Mouse (Mus musculus) embryo, embryonic 11 days (tissue): ENCODE results near the gene Prpf31.
A peak's percentile ranks its signal among the peaks of the same experiment; 100 is the strongest.

Experiments used
- DNase-seq: peaks from one replicate; pipeline ENCODE4 v3.0.0-alpha.2; 2015

The Prpf31 gene

DNA sequence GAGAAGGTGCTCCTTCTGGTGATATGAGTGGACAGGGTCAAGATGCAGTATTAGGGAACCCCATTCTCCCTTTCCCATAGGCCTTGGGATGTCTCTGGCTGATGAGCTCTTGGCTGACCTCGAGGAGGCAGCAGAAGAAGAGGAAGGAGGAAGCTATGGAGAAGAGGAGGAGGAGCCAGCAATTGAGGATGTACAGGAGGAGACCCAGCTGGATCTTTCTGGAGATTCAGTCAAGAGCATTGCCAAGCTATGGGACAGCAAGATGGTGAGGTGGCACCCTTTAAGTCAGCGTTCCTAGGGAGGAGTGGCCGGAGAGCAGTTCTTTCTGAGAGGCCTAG lies 662 bp downstream of the Prpf31 start:
- DNase-seq: no peak

DNA sequence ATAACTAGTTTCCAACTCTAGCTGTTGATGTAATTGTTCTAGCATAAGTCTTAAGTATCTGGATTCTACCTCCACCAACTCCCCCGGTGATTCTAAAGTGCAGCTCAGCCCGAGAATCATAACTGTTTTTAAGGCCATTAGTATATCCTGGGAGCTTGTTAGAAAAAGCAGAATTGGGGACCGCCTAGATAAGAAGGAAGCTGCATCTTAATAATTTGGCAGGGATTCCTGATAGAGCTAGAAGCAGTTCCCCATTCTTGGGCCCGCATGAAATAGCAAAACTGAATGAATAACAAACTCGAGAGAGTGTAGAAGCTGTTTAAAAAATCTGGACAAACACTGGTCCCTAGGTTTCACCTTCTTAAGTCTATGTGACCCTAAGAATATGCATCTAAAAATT lies 13.6 kb downstream of the Prpf31 start:
- DNase-seq: no peak

DNA sequence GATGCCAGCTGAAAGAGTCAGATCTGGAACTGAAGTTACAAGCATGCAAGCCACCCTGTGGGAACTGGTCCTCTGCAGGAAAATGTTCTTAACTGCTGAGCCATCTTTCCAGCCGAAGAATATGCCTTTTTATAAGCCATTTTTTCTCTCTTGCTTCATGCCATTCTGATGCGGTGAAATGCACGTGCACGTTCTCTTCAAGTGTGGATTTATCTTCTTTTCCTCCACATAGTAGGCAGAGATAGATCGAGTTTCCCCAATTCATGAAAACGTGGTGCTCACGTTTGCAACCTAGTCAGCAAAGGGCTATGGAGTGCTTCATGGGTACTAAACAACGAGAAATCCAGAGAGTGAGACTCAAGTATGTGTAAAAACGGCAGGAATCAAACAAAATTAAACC lies 14.1 kb downstream of the Prpf31 start:
- DNase-seq: no peak

DNA sequence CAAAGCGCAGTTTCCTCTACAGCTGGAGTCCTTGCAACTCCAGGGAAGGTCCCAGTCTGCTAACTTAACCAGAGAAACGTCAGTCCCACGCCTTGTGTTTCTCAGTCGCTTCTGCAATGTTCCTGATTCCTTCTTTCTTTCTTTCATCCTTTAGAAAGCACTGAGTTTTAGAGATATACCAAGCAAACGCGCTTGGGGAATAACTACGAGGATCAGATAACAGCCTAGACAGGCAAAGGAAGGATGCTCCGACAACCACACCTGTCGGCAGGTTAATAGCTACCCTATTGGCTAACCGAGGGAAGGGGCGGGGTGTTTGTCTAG lies 14.5 kb downstream of the Prpf31 start:
- DNase-seq: no peak

DNA sequence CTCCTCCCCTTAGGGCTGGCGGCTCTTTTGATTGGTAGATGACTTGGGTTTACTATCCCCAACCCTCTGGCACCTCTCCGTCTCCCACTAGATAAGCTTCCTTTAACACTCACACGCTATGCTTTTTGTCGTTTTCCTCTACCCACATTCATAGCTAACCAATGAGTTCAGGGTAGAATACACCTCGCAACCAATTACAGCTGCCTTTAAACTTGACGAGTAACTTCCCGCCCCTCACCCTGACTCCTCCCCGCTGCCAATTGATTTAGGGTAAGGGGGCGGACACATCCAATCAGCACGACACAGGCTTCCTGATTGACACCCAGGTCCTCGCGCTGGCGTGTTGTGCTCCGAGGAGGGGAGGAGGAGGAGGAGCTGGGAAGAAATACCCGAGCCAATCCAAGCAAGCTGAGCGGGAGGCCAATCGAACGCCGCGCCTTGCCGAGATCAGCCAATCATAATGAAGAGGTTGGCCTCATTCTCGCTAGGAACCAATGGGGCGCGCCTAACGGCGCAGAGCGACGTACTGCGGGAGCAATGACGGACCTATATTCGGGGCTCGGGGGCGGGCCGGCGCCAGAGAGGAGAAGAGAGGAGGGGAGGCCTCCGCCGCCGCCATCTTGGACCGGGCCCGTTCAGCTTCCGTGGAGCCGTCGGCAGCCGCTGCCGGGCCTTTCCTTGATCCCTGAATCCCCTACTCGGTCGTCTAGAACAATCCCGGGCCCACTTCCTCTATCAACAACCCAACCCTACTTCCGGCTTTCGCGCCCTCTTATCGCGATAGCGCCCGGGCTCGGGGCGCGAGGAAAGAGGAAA lies 15.1 kb downstream of the Prpf31 start, which contains the start of gene Cnot3:
Gene Cnot3, plus strand, starts transcription at position 597 of the 816 bp plus-strand sequence.
- peak; percentile 98 for DNase-seq

DNA sequence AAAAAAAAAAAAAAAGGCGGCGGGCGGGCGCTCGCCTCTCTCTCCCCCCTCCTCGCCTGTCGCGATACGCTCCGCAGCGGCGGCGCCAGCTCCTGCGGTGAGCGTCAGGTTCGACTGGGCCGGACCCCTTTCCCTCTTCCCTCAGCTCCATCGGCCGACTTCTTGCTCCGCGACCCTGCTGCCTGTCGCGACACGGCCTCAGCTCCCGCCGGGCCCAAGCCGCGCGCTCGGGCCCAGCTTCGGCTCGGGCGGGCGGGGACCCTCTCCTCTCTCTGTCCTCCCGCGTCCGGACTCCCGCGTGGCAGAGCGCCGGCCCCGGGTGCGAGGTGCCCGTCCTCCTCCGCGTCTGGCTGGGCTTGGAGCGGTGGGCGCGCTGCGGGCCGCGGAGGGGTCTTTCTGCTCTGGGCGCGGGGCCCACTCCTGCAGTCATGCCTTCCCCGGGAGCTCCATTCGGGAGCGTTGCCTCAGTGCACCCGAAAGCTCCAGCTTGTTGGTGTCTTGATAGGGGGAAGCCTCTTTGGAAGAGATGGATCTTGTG lies 15.8 kb downstream of the Prpf31 start:
- no peak for DNase-seq

DNA sequence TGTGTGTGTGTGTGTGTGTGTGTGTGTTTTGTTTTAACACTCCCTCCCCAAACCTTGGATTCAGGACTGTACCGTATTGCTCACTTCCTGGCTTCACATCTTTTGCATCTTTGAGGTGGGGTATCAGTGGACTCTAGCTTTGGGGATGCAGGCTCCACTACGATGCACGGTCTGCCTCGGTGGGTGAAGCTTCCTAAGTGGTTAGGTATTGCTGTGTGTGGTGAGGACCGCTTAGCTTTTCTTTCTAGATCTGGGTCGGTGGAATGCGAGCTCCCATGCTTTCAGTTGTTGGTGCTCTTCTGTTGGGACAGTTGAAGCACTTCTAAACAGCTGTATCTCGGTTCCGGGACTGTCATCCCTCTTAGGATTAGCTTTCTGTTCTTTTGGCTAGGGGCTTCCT lies 16.4 kb downstream of the Prpf31 start:
- DNase-seq: no peak

DNA sequence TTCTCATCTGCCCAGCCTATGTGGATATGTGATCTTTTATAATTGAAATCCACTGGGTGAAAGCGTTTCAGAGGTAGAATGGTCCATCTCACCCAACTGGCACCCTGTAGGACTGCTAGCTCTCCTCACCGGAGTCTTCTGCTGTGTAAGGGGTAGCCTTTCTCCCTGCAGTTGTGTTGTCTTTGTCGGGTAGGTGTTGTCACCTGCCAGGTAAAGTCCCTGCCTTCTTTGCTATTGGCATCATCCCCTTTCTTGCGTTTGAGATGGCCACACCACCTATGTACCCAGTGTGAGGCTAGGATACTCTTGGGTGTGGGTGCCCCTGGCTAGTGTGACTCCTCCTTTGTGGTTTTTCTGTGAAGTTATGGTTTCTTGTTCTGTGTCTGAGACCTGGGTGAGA lies 16.9 kb downstream of the Prpf31 start:
- no peak for DNase-seq

DNA sequence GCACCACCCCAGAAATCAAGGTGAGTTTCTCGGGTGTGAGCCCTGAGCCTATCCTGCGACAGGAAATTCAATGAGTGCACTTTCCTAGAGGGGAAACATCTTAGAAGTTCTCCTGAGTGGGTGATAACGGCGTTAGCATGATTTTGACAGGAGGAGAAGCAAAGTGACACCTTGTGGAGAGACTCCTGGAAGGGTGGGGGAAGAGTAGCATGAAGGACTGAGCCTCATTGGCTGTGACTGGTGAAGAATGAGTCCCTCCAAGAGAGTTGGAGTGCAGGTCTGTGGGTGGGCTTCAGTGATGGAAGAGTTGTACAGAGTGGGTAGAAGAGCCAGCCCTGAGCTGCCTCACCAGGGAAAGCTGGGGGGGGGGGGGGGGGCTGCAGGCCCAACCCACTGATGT lies 27.2 kb downstream of the Prpf31 start:
- no peak for DNase-seq

DNA sequence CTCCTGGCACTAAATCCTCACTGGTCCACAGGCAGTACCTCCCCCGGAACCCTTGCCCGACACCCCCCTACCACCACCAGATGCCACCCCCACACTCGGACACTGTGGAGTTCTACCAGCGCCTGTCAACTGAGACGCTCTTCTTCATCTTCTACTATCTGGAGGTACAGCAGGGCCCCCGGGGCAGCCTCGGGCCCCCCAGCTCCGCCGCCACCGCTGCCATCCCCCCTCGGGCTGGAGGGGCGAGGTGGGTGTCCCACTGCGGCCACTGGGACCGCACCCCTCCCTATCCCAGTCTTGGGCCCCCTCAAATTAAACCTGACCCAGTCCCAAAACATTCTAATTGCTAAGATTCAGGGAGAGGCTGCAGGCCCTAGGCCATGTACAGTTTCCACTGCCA lies 28.8 kb downstream of the Prpf31 start:
- DNase-seq: no peak

DNA sequence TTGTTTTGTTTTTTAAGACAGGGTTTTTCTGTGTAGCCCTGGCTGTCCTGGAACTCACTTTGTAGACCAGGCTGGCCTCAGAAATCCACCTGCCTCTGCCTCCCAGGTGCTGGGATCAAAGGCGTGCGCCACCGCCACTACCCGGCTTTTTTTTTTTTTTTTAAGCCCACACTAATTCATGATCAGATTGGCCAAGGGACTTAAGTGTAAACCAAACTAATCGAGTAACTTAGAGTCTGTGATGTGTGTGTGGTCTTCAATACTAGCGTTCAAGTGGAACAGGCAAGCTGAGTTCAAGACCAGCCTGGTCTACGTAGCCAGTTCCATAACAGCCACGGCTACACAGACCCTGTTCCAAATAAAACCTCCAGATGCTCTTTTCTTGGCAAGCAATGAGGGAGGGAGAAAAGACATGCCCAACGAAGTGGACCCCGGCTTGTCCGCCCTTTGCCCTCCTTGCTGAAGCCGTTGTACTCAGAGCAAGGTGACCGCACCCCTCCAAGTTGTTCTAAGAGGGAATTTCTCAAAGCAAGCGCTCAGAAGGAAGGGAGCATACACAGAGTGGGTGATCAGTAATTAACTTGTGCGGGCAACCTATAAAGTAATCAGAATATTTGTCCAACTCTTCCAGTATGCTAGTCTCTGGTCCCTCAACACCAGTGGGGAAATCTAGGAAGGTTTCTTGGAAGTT lies 34.9 kb downstream of the Prpf31 start:
- peak; percentile 37 for DNase-seq

DNA sequence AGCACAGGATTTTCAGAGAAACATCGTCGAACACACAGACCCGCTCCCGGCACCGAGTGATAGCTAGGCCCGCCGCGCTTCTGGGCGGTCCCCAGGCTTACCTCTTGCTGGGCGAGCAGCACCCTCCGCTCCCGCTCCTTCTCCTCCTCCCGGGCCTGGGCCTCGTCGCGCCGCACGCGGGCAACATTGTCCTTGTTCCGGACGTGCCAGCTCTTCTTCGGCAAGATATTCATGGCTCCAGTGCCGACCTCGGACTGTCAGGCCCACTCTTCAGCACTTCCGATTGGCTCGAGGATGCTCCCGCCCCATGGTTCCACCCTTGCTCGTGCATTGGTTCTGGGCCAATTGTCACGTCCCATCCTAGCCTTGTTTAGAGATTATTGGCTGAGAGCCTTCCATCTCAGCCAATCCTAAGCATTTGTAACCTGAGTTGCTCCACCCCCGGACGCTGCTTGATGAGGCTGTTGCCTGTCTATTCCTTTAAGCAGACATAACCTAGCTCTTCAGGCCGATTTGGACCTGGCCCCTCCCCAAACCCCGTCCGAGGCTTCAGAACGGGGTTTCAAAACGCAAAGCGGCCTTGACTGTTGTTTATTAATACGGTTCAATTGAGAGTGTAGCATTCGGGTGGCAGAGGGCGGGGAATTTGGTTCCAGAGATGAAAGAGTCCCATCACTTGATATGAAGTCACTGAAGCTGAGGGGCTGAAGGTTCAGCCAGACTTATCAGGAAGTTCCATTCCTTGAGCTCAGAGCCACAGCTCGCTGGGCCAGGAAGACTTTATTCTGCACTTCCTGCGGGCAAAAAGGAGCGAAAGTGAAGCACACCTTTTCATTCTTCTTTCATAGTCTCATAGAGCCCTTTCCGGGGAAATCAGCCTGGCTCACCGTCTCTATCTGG lies 35.7 kb downstream of the Prpf31 start, which contains the start of gene Leng1:
Gene Leng1, minus strand, starts transcription at position 626 of the 900 bp plus-strand sequence.
- peak; percentile 96 for DNase-seq

DNA sequence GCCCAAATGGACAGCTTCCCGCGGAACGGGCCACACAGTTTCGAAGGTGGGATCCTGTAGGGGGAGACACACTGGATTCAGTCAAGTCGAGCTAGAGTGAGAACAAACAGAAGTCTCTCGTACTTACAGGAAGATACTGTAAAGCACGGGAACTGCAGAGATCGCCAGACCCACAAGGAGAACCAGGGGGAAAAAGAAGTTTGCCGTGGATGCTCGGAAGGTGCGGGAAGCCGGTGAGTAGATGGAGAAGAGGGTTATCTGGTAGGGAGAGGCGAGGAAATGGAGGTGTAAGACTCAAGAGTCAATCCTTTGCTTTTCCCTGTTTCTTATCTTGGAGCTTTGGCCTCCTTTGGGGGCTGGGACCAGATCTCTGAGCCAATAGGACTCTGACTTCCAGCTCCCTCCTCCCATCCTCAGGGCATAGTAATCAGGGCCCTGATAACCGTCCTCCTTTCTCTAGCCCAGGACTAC lies 37.2 kb downstream of the Prpf31 start:
- DNase-seq: peak; percentile 24

DNA sequence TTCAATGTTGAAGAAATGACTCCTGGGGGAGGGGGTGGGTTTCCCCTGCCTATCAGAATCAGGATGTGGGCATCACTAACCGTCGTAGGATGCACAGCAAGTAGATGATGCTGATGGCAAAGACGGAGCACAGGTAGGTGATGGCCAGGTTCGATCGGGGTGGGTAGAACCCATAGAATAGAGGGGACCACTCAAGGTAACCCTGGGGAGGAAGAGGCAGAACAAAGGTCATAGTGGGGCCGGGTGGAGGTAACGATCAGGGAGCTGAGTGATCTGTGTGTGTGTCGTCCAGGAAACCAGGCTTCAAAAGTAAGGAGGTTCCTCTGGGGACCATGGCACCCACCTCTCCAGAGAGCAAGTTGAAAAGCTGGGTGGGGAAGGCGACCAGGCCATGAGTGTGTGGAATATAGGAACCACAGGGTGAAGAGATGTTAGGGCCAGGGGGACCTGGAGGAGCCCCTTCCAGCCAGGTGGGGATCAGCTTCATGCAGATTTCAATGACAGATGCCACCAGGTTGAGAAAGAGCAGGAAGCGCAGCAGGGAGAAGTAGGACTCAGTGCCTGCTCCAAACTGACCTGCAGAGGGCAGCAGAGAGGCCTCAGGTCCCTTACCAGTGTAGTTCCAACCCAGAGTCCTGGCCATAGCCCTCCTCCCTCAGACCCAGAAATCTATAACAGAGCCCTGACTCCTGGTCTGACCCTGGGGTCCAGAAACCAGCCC lies 44.9 kb downstream of the Prpf31 start:
- DNase-seq: peak; percentile 86

DNA sequence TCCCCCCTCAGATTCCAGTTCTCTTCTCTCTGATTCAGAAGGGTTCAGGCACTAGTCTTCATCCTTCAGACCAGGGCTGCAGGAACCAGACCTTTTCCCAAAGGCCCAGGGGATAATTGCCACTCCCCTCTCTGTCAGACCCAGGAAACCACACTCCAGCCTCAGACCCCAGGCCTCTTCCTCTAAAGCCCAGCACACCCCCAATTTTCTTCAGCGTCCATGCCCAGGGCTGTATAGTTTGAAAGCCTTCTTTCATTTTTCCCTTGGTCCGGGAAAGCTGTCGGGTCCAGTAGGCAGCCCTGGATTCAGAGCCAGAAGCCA lies 45.4 kb downstream of the Prpf31 start:
- no peak for DNase-seq

DNA sequence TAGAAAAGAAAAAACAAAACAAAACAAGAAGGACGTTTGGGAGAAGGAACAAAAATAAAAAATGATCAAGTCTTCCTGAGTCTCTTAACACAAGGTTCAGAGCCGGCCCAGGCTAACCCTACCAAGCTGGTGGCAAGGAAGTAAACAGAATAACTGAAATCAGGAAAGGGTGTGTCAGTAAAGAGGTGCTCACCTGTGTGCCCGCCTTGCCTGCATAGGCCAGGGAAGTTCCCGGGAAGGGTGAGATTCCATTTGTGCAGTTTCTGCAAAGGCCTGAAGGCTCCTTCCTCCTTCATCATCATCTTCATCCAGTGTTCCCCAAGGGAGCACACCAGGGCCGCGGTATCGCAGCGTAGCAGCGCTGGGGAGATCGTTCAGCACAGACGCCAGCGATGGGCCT lies 46.6 kb downstream of the Prpf31 start:
- no peak for DNase-seq

DNA sequence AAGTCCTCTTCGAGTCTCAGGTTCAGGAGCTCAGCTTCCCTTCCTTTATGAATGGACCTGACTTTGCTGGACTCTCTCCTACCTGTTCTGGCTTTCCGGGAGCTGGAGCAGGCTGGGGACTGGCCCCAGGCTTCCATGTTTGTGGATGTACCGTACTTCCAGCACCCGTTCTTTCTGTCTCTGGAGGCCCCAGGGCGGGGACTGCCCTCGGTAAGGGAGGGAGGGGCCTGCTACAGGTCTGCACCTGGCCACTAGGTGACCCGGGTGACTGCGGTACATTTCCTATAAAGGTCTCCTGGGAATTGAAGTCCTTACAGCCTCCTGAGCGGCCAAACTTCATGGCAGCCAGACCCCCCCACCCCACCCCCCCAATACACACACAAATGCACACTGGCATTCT lies 47.6 kb downstream of the Prpf31 start, which contains the start of gene Tmc4:
Gene Tmc4, minus strand, starts transcription at position 212 of the 400 bp plus-strand sequence.
- no peak for DNase-seq

DNA sequence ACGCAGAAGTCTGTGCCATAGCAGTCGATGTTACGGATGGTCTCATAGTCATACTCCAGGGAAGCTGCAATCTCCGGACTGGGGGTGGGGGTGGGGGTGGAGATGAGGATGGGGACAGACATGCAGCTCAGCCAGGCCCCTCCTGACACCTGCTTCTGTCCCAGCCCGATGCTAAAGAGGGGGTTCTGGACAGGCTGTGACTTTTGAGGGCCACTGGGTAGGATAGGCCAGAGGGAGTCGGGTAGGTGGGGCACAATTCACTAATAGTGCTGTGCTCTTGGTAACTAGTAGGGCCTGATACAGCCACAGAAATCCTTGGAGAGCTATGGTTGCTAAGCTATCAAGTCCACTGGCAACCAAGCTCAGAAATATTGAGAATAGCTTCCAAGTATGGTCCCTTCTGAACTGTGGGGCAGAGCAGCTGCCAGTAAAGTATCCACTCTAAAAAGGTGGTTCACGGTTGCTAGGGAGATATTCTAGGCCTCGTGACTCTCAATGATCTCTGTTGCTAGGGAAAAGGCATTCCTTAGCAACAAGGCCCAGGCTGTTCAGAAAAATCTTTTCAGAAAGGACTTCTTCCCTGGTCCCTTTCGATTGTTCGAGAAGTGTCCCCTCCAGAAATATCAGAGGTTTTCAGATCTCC lies 54.2 kb downstream of the Prpf31 start:
- DNase-seq: peak; percentile 19

DNA sequence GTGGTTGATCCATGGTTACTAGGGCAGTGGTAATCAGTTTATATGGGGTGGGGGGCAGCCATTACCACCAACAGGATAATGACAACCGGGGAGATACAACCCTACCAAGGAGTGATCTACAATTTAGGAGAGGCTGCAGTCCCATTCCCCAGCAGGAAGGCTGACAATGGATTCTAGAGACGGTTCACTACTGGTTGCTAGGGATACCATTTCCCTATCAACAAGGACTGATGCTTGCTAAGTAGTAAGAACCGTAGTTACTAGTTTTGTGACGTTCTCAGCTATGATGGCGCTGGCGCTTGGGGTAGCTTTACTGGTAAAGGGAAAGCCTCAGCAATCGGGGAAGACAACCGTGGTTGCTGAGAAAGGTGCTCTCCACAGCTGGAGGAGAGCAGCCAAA lies 54.9 kb downstream of the Prpf31 start:
- DNase-seq: no peak

DNA sequence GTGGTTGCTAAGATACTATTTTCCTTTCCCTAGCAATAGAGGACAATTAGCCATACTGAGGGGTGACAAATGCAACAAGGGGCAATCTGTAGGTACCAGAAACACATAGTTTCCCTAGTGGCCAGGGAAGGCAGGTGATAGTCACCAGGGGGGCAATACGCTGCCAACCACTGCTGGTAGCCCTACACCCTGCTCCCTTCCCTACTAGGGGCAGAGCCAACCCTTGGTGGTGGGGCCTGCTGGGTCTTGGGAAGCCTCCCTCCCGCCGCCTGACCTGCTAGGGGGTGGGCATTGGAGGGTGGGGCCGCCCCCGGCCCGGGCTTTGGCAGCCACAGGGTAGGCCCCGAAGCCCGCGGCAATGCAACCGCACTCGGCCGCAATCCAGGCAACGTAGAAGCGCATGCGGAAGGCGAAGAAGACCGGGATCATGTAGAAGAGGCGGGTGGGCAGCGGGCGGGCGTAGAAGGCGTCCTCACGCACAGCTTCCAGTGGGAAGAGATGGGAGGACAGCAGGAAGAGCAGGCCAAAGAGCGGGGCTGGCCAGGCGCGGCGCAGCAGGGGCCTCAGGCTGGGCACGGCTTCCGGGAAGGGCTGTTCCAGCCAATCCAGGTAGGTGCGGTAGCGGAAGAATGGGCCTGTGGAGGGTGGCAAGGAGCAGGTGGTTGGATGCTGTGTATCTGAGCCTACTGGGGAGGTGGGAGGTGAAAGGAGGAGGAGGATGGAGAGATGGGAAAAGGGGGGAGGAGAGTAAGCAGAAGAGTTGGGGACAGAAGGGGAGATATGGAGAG lies 55.8 kb downstream of the Prpf31 start:
- DNase-seq: no peak

DNA sequence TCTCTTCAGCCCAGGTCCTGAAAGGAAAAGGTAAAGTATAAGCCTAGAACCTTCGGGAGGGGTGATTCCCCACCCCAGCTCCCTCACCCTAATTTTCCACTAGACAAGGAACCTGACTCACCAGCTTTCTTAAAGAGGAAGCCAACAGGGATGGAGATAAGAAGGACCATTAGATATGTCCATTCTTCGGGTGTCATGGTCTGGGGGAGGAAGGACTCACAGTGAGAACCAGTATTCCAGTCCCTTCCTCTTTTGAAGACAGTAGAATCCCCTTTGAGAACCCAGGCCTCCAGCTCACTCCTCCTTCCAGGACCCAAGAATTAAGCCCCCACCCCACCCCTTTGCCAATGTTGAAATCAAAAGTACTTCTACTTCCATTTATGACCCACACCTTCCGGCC lies 62.1 kb downstream of the Prpf31 start:
- DNase-seq: no peak
